Mouse (Mus musculus) forebrain, postnatal 0 days (tissue): ENCODE measurements around the gene Olfr449. TPM values are rescaled to one million over a fixed set of nuclear protein-coding genes. Genes with fewer than 3 reads are reported as not detected.

Experiments used
- ATAC-seq: fragments of 200-750 bp; cut with Nextera tagmentation; 2 replicates; pipeline ENCODE4 v1.8.0; 2017; ENCODE audit warnings: mild to moderate bottlenecking, moderate library complexity
- DNase-seq: peaks from one replicate; pipeline ENCODE4 v3.0.0-alpha.2; 2015
- H3K27ac ChIP-seq: fragments of 300-500 bp; sonication (generic); 2 replicates; pipeline ENCODE4 v1.5.1; 2014; ENCODE audit warnings: low read depth, mild to moderate bottlenecking, antibody characterized with exemption, low read length, moderate library complexity, mixed read lengths
- H3K27me3 ChIP-seq: fragments of 300-500 bp; sonication (generic); 2 replicates; pipeline ENCODE4 v1.6.1; 2014; ENCODE audit warnings: mild to moderate bottlenecking, low read length, mixed read lengths; ENCODE audit not compliant: insufficient read depth
- H3K36me3 ChIP-seq: fragments of 300-500 bp; sonication (generic); 2 replicates; pipeline ENCODE4 v1.6.1; 2014; ENCODE audit warnings: mild to moderate bottlenecking, moderate library complexity; ENCODE audit not compliant: insufficient read depth
- H3K4me1 ChIP-seq: fragments of 300-500 bp; sonication (generic); 2 replicates; pipeline ENCODE4 v1.6.1; 2014; ENCODE audit warnings: antibody characterized with exemption; ENCODE audit not compliant: insufficient read depth
- H3K4me2 ChIP-seq: fragments of 300-500 bp; sonication (generic); 2 replicates; pipeline ENCODE4 v1.6.1; 2014; ENCODE audit warnings: low read depth, mild to moderate bottlenecking, moderate library complexity
- H3K4me3 ChIP-seq: fragments of 300-500 bp; sonication (generic); 2 replicates; pipeline ENCODE4 v1.5.1; 2014; ENCODE audit warnings: low read depth, low read length, mixed read lengths
- H3K9ac ChIP-seq: fragments of 300-500 bp; sonication (generic); 2 replicates; pipeline ENCODE4 v1.6.1; 2014; ENCODE audit warnings: mild to moderate bottlenecking
- H3K9me3 ChIP-seq: fragments of 300-500 bp; sonication (generic); 2 replicates; pipeline ENCODE4 v1.6.1; 2016; ENCODE audit warnings: low read length
- CTCF ChIP-seq: sonication (generic); IDR thresholded peaks from 2 replicates; pipeline ENCODE4 v1.5.1; 2016; ENCODE audit warnings: antibody characterized with exemption, control low read depth, low read depth
- WGBS: fragments of 180-500 bp; shearing (Covaris S2); extraction: QIAGEN DNeasy Blood & Tissue Kit; methylation state at CpG from one replicate; pipeline ENCODE4 v1.1.7; 2014; 5-methylcytosine and 5-hydroxymethylcytosine counted together
- polyA plus RNA-seq: library from polyadenylated mRNA; unstranded; fragments of >200 nt; fragmentation: Nextera tagmentation; extraction: Ambion mirVana; gene quantifications from 2 replicates; pipeline ENCODE4 v1.2.1, GENCODE M21; 2015
- total RNA-seq: library from RNA; depleted of rRNA; stranded (reverse); fragments of >200 nt; gene quantifications from 2 replicates; pipeline ENCODE4 v1.2.3, GENCODE M21; 2014; rRNA removed

Gene Olfr449
- not detected in 2 replicates for total RNA-seq
- not detected in 2 replicates for polyA plus RNA-seq

GRCm38 (mm10) chr6:42834084-42834483, at the start of gene Olfr449:
Gene Olfr449, plus strand, starts transcription at chr6:42834384.
- Histone ChIP-seq H3K9ac (no peak within 1 kb of the TSS), H3K4me3 (no peak within 1 kb of the TSS), H3K4me2 (no peak within 1 kb of the TSS), H3K4me1 (no peaks in the 10 kb centered on the region), H3K9me3 (no peaks in the 10 kb centered on the region), H3K36me3 (no peaks in the 10 kb centered on the region), H3K27ac (no peak within 1 kb of the TSS), H3K27me3 (no peaks in the 10 kb centered on the region)
- DNase-seq (no peak), ATAC-seq (no peak)
- no peak for TF ChIP-seq CTCF

DNA sequence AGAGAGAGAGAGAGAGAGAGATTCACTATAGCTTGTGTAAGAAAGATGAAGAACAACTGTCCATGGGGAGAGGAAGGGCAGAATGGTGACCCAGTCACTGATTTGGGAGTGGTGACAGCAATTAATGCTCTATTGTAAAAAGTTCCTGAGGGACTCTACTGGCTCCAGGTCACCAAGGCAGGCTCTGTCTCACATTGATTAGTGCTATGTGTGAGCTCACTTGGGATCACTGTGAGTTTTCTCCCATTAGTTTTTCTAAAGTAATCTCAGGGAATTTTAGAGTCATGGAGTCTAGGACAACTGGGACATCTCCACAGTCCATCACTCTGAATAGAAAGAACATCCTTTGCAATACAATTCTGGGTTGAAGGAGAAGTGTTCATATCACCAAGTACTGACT, 49.4 kb upstream of the Olfr449 start, which contains the start of gene Olfr452:
Olfr452 (plus strand) TSS at position 301 of the 400 bp plus-strand sequence.
- H3K9me3 ChIP-seq, result no peaks in the 10 kb centered on the region
- H3K27me3 ChIP-seq, result no peaks in the 10 kb centered on the region
- H3K4me2 ChIP-seq, result no peak within 1 kb of the TSS
- H3K36me3 ChIP-seq, result no peaks in the 10 kb centered on the region
- no peaks in the 10 kb centered on the region for H3K4me1 ChIP-seq
- H3K9ac ChIP-seq, result no peak within 1 kb of the TSS
- no peak within 1 kb of the TSS for H3K27ac ChIP-seq
- no peak for DNase-seq
- H3K4me3 ChIP-seq, result no peak within 1 kb of the TSS
- no peak for TF ChIP-seq CTCF
- ATAC-seq, result no peak

DNA sequence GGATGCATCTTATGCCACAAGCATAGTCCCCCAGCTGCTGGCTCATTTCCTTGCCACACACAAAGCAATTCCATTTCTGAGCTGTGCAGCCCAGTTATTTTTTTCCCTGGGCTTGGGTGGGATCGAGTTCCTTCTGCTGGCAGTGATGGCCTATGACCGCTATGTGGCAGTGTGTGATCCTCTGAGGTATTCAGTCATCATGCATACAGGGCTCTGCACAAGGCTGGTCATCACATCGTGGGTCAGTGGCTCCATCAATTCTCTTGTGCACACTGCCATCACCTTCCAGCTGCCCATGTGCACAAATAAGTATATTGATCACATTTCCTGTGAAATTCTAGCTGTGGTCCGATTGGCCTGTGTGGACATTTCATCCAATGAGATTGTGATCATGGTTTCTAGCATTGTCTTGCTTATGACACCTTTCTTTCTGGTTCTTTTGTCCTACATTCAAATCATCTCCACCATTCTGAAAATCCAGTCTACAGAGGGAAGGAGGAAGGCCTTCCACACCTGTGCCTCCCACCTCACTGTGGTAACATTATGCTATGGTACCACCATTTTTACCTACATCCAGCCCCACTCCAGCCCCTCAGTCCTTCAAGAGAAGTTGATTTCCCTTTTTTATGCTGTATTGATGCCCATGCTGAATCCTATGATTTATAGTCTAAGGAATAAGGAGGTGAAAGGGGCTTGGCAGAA, 43.8 kb upstream of the Olfr449 start:
- 52% methylated on average over 4 of the region's 4 CpGs for WGBS
- H3K9ac ChIP-seq, result no peak overlapping the region
- H3K4me2 ChIP-seq, result no peak overlapping the region
- H3K4me3 ChIP-seq, result no peak overlapping the region
- no peaks in the 10 kb centered on the region for H3K36me3 ChIP-seq
- DNase-seq (peak; percentile 8), ATAC-seq (peak; percentile 36)
- no peaks in the 10 kb centered on the region for H3K4me1 ChIP-seq
- no peaks in the 10 kb centered on the region for H3K9me3 ChIP-seq
- TF ChIP-seq CTCF, result 0 out of 2 replicates have a peak, but pooled peaks have one; percentile 16
- H3K27ac ChIP-seq, result peak overlapping the region; percentile 72
- no peaks in the 10 kb centered on the region for H3K27me3 ChIP-seq

DNA sequence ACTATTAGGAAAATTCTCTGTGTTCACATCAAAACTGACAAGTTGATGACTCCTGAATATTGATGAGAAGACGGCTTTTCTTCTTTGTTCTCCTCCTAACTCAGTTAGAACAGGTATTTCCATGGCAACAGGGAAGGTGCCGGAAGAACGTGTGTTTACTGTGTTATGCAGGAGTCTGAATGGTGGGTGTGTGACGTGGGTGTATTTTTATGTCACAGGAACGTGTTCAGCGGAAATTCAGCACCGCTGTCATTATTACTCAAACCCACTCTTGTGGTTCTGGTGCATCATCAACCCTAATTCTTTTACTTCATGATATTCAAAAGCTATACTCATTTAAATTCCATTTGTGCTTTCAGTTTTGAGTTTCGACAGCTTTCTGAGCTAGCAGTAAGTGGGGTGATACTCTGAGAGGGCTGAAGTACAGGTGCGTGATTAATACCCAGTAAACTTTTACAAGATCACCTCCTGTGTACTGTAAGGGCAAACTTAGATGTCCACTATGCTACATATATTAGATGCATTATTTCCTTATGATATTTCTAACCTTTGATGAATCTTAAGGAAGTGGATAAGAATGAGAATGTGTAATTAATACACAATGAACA, 43.1 kb upstream of the Olfr449 start:
- H3K9me3 ChIP-seq, result no peaks in the 10 kb centered on the region
- no peaks in the 10 kb centered on the region for H3K36me3 ChIP-seq
- no peaks in the 10 kb centered on the region for H3K27me3 ChIP-seq
- DNase-seq, result peak; percentile 63
- WGBS, result 54% methylated on average over 9 of the region's 9 CpGs
- H3K4me3 ChIP-seq, result no peak overlapping the region
- peak; percentile 98 for ATAC-seq
- no peak overlapping the region for H3K9ac ChIP-seq
- H3K27ac ChIP-seq, result peak overlapping the region; percentile 72
- H3K4me1 ChIP-seq, result no peaks in the 10 kb centered on the region
- no peak for TF ChIP-seq CTCF
- no peak overlapping the region for H3K4me2 ChIP-seq

DNA sequence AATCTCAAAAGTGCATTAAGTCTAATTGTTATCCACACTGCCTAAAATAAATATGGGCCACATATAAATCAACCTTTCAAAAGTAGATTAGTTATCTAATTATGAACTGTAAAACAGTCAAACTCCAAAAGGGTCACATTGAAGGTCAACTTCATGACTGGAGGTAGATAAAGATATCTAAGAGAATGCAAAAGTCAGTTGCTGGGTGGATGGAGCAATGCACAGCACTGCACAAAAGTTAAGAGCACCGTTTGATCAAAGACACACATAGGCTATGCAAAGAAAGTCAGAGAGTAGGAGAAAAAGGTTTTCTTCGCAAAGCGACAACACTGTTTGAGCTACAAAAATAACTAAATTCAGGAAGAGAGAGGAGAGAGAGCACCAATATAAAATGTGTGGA, 39.2 kb upstream of the Olfr449 start:
- Histone ChIP-seq H3K27ac (no peak overlapping the region), H3K9ac (no peak overlapping the region), H3K9me3 (no peaks in the 10 kb centered on the region), H3K4me2 (no peak overlapping the region), H3K4me3 (no peak overlapping the region), H3K4me1 (no peaks in the 10 kb centered on the region), H3K36me3 (no peaks in the 10 kb centered on the region), H3K27me3 (no peaks in the 10 kb centered on the region)
- no peak for DNase-seq
- WGBS, result 90% methylated on average over 3 of the region's 3 CpGs
- ATAC-seq, result no peak
- TF ChIP-seq CTCF, result no peak

DNA sequence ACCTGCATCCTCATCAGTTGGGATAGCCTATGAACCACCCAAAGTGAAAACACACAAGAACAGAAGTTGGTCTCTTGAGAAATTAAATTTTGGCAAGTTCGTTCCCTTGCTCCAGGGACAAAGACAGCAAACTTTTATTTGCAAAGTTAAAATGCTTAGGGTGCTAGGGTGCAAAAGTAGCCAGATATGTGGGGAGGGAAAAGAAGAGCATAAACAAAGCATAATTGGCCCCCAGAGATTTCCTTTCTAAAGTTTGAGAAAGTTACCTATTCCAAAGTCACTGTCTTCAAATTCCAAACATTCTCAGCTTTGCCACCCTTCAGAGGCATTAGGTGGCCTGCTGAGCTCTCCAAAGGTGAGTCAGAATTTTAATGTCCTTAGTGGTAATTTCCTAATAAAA, 22.5 kb upstream of the Olfr449 start, which contains the start of gene Olfr450:
Olfr450 (plus strand) TSS at position 301 of the 400 bp plus-strand sequence.
- no peaks in the 10 kb centered on the region for H3K27me3 ChIP-seq
- ATAC-seq (no peak), DNase-seq (no peak)
- no peak within 1 kb of the TSS for H3K4me2 ChIP-seq
- no peaks in the 10 kb centered on the region for H3K36me3 ChIP-seq
- no peak within 1 kb of the TSS for H3K27ac ChIP-seq
- no peak within 1 kb of the TSS for H3K4me3 ChIP-seq
- H3K4me1 ChIP-seq, result no peaks in the 10 kb centered on the region
- no peaks in the 10 kb centered on the region for H3K9me3 ChIP-seq
- H3K9ac ChIP-seq, result no peak within 1 kb of the TSS
- no peak for TF ChIP-seq CTCF
- WGBS, result 81% methylated on average over 1 of the region's 1 CpGs

DNA sequence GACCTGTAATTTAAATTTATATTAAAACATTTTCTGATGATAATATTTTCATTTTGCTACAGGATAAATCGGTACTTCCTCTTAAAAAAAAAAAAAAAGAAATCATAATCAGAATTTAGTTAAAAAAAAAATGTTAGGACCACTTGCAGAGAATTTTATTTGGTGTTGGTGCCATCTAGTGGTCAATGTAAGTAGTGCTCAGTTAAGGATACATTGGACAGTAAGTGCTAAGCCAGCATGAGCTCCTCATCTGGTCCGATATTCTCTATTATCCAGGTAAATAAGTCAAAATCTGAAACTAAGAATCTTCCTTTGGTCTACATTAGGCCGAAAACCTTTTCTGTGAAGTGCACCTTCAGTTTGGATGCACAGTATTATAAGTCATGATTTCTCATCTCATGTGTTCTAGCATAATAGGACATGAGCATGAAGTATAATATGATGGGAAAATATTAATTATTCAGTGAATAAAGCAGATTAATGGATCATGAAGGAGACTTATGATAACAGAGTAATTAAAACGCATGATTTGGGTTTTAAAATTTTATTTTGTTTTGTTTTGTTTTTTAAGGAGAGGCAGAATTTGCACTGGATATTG, 26.1 kb downstream of the Olfr449 start:
- Histone ChIP-seq H3K9me3 (no peaks in the 10 kb centered on the region), H3K27me3 (no peaks in the 10 kb centered on the region), H3K4me1 (no peaks in the 10 kb centered on the region), H3K4me3 (no peak overlapping the region), H3K9ac (no peak overlapping the region), H3K4me2 (no peak overlapping the region), H3K36me3 (no peaks in the 10 kb centered on the region), H3K27ac (no peak overlapping the region)
- DNase-seq (peak; percentile 88), ATAC-seq (peak; percentile 76)
- peak; percentile 79 for TF ChIP-seq CTCF
- WGBS, result 10% methylated on average over 4 of the region's 4 CpGs
